Mouse (Mus musculus): ENCODE results near the gene Echs1.

Echs1 gene

DNA sequence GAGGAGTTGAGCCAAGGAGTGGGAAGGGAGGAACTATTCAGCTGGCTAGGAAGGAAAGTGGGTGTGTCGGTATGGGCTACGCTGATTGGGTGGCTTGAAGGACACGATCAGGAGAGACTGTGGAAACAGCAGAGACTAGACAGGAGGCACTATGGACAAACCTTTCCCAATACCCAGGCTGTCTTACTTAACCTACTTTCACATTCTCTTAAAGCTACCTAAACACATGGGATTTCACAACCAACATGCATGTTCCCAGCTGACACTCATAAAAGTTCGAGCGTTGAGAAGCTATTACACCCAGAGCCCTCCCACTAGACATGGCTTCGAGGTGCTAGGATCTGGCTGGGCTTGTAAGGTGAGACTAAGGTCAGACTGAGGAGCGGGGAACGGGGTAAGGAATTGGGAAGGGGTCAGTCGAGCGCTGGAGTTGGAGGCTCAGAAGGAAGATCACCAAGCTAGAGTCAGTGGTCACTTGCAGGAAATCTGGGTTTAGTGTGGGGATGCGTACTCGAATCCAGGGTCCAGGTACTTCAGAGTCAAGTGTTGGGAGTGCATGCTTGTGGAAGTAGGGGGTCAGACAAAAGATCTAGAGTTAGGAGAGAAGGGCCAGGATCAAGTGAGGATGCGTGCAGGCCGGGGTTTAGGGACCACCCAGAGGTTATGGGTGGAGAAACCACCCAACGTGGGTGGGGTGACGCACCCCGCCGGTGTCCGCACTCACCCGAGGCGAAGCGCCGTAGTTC lies 520 bp downstream of the Echs1 start, which contains the start of gene Paox:
Paox (plus strand) TSS at position 217 of the 746 bp plus-strand sequence.
- peak; percentile 71 for DNase-seq (ENCODE audit: low spot score)

DNA sequence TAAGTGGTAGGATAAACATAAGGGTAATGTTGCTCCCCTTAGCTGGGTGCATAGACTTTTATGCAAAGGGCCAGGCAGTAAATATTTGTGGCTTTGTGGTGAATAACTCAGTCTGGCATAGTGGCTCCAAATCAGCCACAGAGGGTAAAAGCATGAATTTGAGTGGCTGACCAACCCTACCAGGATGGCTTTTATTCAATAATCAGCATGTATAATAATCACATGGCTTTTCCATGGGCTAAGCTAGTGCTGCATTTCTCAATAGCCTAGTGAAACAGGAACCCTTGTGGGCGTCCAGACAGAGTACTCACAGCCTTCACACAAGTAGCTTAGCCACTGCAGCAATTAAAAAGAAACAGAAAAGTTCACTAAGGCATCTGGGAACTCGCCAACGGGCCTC lies 4.3 kb downstream of the Echs1 start:
- DNase-seq (ENCODE audit: low spot score): no peak

DNA sequence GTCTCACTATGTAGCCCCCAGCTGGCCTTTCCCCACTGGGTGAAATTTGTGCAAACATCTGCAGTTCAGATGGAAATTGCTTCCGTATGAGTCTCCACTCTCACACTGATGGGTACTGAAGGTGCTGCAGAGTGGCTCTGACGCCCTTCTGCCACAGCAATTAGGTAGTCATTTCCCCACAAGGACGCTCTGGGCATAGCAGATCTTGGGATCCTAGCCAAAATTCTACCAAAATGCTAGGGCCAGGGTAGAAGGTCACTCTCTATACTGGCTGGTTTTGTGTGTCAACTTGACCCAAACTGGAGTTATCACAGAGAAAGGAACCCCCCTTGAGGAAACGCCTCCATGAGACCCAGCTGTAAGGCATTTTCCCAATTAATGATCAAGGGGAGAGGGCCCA lies 12.3 kb downstream of the Echs1 start:
- DNase-seq (ENCODE audit: low spot score): no peak

DNA sequence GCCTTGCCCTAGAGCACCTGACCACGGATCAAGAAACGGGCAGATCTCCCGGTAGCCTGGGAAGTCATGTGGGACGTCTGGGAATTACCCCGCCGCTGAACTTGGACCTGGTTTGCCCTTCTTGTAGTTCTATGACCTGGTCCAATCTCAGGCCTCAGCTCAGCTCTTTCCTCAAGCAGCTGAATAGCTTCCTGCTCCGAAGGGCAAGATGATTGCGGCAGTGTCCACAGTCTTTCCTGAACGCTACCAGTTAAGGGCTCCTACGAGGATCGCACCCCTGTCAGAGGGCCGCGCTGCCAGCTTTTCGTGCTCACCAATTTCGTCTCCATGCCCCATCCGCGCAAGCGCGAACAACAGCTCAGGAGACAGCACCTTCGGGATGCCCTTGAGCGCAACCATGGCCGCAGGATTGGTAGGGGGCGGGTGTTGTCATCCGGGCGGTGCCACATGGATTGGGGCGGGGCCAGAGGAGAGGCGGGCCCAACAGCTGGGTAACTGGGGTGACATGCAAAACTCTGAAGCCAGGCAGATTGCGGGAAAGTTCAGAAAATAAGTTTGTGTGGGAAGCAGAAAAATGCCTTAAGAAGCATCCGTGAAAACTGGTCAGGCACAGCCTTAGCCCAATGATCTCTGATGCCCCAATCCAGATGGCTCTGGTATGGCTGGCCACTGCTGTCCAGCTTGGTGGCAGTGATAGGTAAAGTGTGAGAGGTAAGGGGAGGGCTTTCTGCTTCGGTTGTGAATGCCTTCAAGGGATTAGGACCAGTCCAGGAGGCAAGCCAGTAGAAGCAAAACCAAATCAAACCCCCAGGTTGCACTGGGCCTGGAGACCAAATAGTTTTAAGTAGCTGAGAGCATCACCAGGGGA lies 14.0 kb downstream of the Echs1 start, which contains the start of gene Fuom:
Fuom (minus strand) TSS at position 449 of the 868 bp plus-strand sequence.
- DNase-seq (ENCODE audit: low spot score): peak; percentile 82

GRCm38 (mm10) chr7:140101498-140101897 lies 14.8 kb downstream of the Echs1 start:
- no peak for DNase-seq (ENCODE audit: low spot score)

GRCm38 (mm10) chr7:140098466-140098865 lies 17.8 kb downstream of the Echs1 start:
- DNase-seq (ENCODE audit: low spot score): no peak

DNA sequence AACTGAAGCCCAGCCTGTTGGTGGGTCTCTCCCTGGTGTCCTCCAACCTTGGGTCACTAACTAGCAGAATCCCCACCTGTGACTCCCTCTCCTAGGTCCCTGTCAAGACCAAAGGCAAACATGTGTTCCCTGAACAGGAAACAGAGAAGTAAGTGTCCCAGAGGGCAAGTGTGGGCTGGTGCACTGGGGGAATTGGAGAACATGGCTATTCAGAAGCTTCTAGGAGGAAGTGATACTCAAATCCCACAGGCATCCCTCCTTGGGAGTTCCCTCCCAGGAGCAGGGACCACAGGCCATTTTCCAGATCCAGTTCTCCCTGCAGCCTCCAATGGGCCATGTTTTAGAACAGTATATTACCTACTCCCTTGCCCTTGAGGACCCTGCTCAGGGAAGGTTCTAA lies 20.2 kb downstream of the Echs1 start:
- no peak for DNase-seq (ENCODE audit: low spot score)

DNA sequence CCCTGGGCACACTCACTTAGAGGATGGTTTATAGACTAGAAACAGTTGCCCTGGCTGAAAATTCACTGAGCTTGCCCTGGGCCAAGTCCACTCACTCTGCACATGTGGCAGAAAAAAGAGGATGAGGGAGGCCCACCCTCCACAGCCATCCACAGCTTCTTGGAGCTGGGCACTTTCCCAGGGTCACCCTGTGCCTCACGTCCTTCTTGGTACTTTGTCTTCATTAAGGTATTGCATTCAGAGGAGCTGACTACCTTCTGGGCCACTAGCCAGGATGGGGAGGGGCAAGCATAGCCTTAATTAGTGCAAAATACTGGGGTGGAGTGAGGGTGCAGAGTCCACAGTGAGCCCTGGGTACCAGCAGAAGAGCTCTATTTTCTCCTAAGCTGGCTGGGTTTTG lies 20.7 kb downstream of the Echs1 start:
- DNase-seq (ENCODE audit: low spot score): no peak

DNA sequence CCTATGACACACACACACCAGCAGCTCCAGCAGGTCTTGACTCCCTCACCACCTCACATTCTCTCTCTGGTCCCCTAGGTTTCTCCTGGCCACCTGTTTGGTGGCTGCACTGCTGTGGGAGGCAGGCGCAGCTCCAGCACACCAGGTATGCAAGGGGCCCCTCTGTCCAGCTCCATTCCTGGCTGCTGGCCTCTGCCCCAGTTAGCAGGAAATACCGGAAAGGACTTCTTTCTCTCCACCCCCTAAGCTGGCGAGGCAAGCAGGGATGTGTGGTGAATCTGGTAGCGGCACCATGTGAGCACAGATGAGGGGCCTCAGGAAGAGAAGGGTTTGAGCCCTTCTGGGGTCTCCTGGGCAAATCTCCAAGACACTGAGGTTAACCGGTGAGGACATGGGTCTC lies 21.3 kb downstream of the Echs1 start:
- DNase-seq (ENCODE audit: low spot score): no peak

DNA sequence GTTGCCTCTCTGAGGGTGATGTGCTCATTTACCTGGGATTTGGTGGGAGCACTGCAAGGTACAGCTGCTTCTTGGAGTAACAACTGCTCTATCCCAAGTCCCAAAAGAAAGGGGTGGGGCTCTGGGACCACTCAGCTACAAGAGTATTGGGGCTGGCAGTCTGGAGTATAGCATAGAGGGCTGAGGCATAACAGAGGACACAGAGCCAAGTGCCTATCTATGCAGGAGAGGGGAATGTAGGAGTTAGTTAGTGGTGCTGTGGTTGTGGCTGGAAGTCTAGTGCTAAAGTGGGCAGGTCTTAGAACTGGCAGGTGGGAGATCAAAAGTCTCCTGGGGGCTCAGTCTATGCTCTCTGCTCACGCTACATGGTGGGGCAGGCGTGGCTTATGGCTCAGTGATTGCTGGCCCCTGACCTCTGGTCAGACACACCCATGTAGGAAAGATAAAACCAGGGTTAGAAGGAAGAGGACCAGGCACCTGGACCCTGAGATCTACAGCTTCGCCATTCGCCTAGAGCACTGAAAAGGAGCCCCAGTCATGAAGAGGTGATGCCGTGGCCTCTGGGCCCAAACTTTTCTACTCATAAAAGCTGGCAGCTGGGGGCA lies 23.2 kb downstream of the Echs1 start, which contains the start of gene Prap1:
Prap1 (plus strand) TSS at position 472 of the 605 bp plus-strand sequence.
- no peak for DNase-seq (ENCODE audit: low spot score)

GRCm38 (mm10) chr7:140090601-140091000 lies 25.7 kb downstream of the Echs1 start:
- no peak for DNase-seq (ENCODE audit: low spot score)

- DNase-seq (ENCODE audit: low spot score): peak; percentile 85
These were observed 34.0 kb downstream of the Echs1 start, which contains the start of gene Caly for GRCm38 (mm10) chr7:140082242-140082678. Gene Caly, minus strand, starts transcription at chr7:140082548.

DNA sequence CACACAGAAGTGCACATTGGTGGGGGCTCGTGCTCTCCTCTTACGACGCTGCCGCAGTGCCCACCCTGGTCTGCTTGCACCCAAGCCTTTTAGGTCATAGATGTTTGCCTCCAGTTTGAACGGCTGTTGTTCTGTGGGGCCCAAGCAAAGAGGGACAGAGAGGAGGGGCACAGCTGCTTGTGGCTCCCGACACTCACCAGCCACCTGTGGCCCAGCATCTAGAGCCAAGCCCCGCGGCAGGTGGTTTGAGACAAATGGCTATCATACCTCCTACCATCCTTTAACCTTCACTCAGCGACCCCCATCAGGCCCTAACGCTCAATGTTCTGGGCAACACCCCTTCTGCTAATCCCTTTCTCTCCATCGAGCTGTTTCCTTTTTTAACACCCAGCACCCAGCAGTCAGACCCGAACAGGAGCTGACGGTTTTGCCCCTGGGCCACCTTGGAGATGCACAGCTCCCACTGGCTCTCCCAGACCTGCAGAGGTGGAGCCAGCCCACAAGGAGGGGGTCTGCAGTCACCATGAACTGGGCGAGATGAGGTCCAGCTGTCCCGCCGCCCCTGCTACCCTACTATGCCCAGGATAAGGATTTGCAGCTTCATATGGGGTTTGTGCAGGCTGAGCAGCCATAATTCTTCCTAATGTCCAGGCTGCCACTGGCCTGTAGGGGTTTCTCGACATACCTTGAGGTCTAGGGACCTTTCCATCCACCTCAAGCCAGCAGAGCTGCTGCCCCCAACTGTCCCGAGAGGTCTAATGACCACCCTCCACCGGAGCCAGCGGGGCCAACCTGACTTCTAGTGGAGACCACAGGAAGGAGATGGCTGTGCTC lies 34.7 kb downstream of the Echs1 start:
- peak; percentile 10 for DNase-seq (ENCODE audit: low spot score)

- DNase-seq (ENCODE audit: low spot score): peak; percentile 85
These were observed 35.6 kb downstream of the Echs1 start for GRCm38 (mm10) chr7:140080503-140081156.

DNA sequence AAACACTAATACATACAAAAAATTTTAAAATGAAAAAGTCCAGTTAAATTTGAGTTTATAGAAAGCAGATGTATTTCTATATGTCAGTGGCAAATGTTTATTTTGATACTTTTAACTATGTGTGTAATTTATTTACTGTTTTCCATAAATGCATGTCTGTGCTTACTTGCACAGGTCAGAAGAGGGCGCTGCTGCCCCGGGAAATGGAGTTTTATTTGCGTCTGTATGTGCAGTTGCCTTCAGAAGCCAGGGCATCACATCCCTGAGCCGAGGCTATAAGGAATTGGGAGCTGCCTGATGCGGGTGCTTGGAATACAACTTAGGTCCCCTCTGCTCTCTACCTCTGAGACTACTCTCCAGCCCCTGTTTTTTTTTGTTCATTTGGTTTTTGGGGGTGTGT lies 37.6 kb downstream of the Echs1 start:
- DNase-seq (ENCODE audit: low spot score): peak; percentile 87

GRCm38 (mm10) chr7:140077698-140078097 lies 38.6 kb downstream of the Echs1 start:
- DNase-seq (ENCODE audit: low spot score): no peak

DNA sequence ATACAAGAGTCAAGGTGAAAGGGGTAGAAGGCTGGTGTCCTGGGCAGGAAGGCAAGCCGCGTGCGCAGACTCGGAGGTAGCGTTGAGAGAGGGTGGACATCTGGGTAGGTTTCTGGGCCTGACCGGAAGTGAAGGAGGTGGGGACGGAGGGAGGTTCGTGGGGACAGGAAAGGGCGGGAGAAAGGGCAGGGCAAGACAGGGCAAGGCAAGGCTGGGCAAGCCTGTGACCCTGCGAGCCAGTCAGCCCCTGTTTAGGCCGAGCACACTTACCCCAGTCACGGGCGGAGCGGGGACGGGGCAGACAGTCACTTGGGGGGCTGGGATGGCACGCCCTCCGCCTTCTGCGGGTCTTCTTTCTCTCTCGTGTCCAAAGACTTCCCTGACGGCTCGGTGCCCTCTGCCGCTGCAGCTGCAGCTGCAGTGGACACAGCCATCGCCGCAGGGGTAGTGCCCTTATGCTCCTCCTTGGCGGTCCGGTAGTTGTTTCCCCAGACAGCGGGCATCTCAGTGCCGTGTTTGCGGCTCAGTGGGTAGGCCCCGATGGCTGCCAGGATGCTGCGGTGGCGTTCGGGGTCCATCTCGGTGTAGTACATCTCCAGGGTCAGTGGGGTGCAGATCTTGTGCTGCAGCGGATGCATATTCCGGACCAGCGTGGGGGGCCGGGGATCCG lies 46.1 kb downstream of the Echs1 start:
- DNase-seq (ENCODE audit: low spot score): no peak

- DNase-seq (ENCODE audit: low spot score): no peak
These were observed 48.9 kb downstream of the Echs1 start for GRCm38 (mm10) chr7:140067397-140067796.

GRCm38 (mm10) chr7:140063092-140063491 lies 53.2 kb downstream of the Echs1 start:
- peak; percentile 89 for DNase-seq (ENCODE audit: low spot score)

DNA sequence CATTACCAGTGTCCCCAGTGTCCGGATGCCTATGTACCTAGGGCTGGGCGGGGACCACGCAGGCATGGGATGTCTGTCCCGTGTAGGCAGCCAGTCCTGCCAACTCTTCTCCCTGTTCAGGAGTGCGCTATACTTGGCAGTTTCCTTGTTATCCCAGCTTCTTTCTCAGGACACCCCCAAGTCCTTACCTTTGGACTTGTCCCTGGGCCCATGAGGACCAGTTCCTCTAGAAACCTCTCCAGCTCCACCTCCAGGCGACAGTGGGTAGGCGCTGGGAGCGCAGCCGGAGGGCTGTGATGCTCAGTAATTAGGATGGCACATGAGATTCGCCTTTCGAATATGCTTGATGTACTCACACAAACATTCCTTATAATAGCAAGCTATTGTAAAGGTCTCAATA lies 54.0 kb downstream of the Echs1 start:
- peak; percentile 62 for DNase-seq (ENCODE audit: low spot score)

- no peak for DNase-seq (ENCODE audit: low spot score)
These were observed 54.5 kb downstream of the Echs1 start for GRCm38 (mm10) chr7:140061832-140062130.

All from retina, embryonic 14.5 days (tissue).